Mouse (Mus musculus): ENCODE results near the gene Gm10840. TPM values are rescaled to one million over a fixed set of nuclear protein-coding genes. Genes with fewer than 3 reads are reported as not detected.

Gm10840 gene
- total and polyA plus RNA-seq, 2 experiments from 2014 or later: not detected

DNA sequence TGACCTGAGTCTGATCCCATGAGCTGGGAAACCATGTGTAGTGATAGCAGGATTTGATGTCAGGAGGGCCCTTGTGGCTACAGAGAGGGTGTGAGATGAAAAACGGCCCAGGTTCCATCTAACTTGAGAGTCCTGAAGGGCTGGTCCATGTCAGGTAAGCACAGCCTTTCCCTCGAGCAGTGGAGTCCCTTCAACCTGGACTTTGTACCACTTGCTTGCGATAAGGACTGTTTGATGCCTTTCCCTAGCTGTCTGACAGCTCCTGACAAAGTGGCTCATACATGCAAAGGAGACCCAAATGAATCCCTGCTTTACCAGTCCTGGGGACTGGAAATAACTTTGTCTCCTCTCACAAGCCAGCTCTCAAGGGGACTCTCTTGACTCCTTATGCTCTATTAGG lies 9.4 kb upstream of the Gm10840 start:
- no peaks in the 10 kb centered on the region for H3K27me3 ChIP-seq (ENCODE audit: control insufficient read depth, insufficient read depth, low read length)
- H3K4me2 ChIP-seq (ENCODE audit: low read depth, low read length): no peak overlapping the region
- H3K27ac ChIP-seq (ENCODE audit: low read depth): no peak overlapping the region
- no peak for DNase-seq (ENCODE audit: low spot score)
- no peak for TF ChIP-seq CTCF (IDR thresholded peaks at IDR 0.05; ENCODE audit: low read depth)
- TF ChIP-seq EP300 (IDR thresholded peaks at IDR 0.05; ENCODE audit: low read depth): no peak
- H3K36me3 ChIP-seq (replicated peaks; ENCODE audit: control insufficient read depth, insufficient read depth, low read length): peaks cover 90% of the 10 kb centered on the region
- no peak for ATAC-seq (ENCODE audit: insufficient read depth, low read depth)
- WGBS: 79% methylated on average over 3 of the region's 3 CpGs
- no peaks in the 10 kb centered on the region for H3K4me1 ChIP-seq (ENCODE audit: control insufficient read depth, insufficient read depth)
- H3K4me3 ChIP-seq (ENCODE audit: low read depth, low read length): no peak overlapping the region
- no peak overlapping the region for H3K9ac ChIP-seq (replicated peaks; ENCODE audit: low read depth, low read length)
- no peaks in the 10 kb centered on the region for H3K9me3 ChIP-seq (replicated peaks; ENCODE audit: control insufficient read depth, low read length)

DNA sequence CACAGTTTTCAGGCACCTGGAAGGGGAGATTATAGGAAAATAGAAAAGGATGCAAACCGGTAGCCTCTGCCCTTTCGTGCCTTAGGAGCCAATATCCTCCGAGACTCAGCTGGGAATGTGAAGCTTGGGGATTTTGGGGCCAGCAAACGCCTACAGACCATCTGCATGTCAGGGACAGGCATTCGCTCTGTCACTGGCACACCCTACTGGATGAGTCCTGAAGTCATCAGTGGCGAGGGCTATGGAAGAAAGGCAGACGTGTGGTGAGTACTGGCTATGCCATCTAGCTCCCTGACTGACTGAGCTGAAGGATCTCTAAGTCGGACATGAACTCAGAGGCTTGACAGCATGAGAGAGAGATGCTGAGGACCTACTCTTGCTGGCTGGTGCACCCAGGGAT lies 8.5 kb upstream of the Gm10840 start:
- WGBS: 78% methylated on average over 8 of the region's 8 CpGs
- no peak for ATAC-seq (ENCODE audit: insufficient read depth, low read depth)

DNA sequence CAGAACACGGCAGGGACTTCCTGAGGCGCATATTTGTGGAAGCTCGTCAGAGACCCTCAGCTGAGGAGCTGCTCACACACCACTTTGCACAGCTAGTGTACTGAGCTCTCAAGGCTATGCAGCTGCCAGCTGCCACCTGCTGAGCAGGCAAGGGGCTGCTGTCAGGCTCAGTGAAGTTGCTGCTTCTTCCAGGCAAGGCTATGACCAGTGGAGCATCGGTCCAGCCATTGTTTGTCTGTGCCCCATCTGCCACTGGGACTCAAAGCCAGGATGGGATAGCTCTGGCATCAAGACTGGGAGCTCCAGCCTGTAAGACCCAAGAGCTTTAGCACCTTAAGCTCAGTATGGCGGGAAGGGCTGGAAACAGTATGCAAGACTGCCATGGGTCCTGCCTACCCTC lies 6.6 kb upstream of the Gm10840 start:
- 80% methylated on average over 5 of the region's 5 CpGs for WGBS
- H3K4me2 ChIP-seq (ENCODE audit: low read depth, low read length): no peak overlapping the region

More for the DNA sequence above, 8.5 kb upstream of the Gm10840 start:
- Histone ChIP-seq H3K27me3 (ENCODE audit: control insufficient read depth, insufficient read depth, low read length) (no peaks in the 10 kb centered on the region), H3K4me1 (ENCODE audit: control insufficient read depth, insufficient read depth) (no peaks in the 10 kb centered on the region), H3K36me3 (replicated peaks; ENCODE audit: control insufficient read depth, insufficient read depth, low read length) (peaks cover 94% of the 10 kb centered on the region), H3K27ac (ENCODE audit: low read depth) (no peak overlapping the region), H3K9ac (replicated peaks; ENCODE audit: low read depth, low read length) (no peak overlapping the region), H3K4me3 (ENCODE audit: low read depth, low read length) (no peak overlapping the region), H3K4me2 (ENCODE audit: low read depth, low read length) (no peak overlapping the region), H3K9me3 (replicated peaks; ENCODE audit: control insufficient read depth, low read length) (no peaks in the 10 kb centered on the region)
- no peak for DNase-seq (ENCODE audit: low spot score)
- TF ChIP-seq CTCF (IDR thresholded peaks at IDR 0.05; ENCODE audit: low read depth) (no peak), EP300 (IDR thresholded peaks at IDR 0.05; ENCODE audit: low read depth) (no peak)

DNA sequence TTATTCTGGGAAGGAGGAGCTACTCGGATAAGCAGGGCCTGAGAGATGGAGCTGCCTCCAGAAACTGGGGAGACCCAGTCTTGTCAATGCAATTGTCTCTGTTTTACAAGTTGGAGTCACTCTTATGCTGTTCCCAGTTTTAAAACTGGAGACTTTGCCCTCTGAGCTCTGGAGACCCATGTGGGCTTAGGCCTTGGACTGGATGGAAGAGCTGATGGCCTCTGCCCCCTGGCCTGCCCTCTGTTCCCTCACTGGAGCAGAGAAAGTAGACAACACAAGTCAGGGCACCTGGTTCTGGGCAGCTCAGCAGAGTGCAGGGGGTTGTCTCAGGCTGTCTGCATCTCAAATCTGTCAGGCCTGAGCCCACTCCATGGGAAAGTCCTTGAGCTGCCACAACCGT lies 5.9 kb upstream of the Gm10840 start:
- no peak for ATAC-seq (ENCODE audit: insufficient read depth, low read depth)
- H3K27ac ChIP-seq (ENCODE audit: low read depth): no peak overlapping the region
- no peak overlapping the region for H3K9ac ChIP-seq (replicated peaks; ENCODE audit: low read depth, low read length)

More for the DNA sequence above, 6.6 kb upstream of the Gm10840 start:
- no peak overlapping the region for H3K27ac ChIP-seq (ENCODE audit: low read depth)
- TF ChIP-seq EP300 (IDR thresholded peaks at IDR 0.05; ENCODE audit: low read depth) (no peak), CTCF (IDR thresholded peaks at IDR 0.05; ENCODE audit: low read depth) (no peak)
- peaks cover 75% of the 10 kb centered on the region for H3K36me3 ChIP-seq (replicated peaks; ENCODE audit: control insufficient read depth, insufficient read depth, low read length)
- no peaks in the 10 kb centered on the region for H3K9me3 ChIP-seq (replicated peaks; ENCODE audit: control insufficient read depth, low read length)
- H3K27me3 ChIP-seq (ENCODE audit: control insufficient read depth, insufficient read depth, low read length): no peaks in the 10 kb centered on the region
- H3K9ac ChIP-seq (replicated peaks; ENCODE audit: low read depth, low read length): no peak overlapping the region
- no peaks in the 10 kb centered on the region for H3K4me1 ChIP-seq (ENCODE audit: control insufficient read depth, insufficient read depth)
- no peak for ATAC-seq (ENCODE audit: insufficient read depth, low read depth)
- DNase-seq (ENCODE audit: low spot score): no peak
- H3K4me3 ChIP-seq (ENCODE audit: low read depth, low read length): no peak overlapping the region

DNA sequence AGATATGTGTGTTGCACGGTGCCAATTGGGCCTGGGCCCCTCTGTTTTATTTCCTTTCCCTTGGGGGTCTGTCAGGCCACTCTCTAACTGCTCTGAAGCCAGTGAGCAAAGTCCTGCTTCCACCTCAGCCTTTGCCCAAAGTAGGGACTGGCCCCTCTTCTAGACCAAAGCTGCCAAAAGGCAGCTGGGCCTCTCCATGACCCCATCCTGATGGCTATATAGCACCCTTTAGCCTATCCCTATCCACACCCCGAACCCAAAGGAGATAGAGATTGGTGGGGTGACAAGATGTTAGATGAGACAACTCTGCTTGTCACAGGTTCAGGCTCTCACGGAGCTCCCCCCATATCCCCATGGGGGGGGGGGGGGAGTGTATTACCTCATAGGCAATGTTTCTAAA lies 4.9 kb upstream of the Gm10840 start:
- H3K9ac ChIP-seq (replicated peaks; ENCODE audit: low read depth, low read length): no peak overlapping the region
- H3K36me3 ChIP-seq (replicated peaks; ENCODE audit: control insufficient read depth, insufficient read depth, low read length): peaks cover 59% of the 10 kb centered on the region
- no peak for DNase-seq (ENCODE audit: low spot score)

More for the DNA sequence above, 5.9 kb upstream of the Gm10840 start:
- Histone ChIP-seq H3K4me2 (ENCODE audit: low read depth, low read length) (no peak overlapping the region), H3K36me3 (replicated peaks; ENCODE audit: control insufficient read depth, insufficient read depth, low read length) (peaks cover 68% of the 10 kb centered on the region), H3K4me3 (ENCODE audit: low read depth, low read length) (no peak overlapping the region), H3K4me1 (ENCODE audit: control insufficient read depth, insufficient read depth) (no peaks in the 10 kb centered on the region), H3K27me3 (ENCODE audit: control insufficient read depth, insufficient read depth, low read length) (no peaks in the 10 kb centered on the region), H3K9me3 (replicated peaks; ENCODE audit: control insufficient read depth, low read length) (no peaks in the 10 kb centered on the region)
- 61% methylated on average over 2 of the region's 2 CpGs for WGBS
- DNase-seq (ENCODE audit: low spot score): no peak
- TF ChIP-seq CTCF (IDR thresholded peaks at IDR 0.05; ENCODE audit: low read depth) (no peak), EP300 (IDR thresholded peaks at IDR 0.05; ENCODE audit: low read depth) (no peak)

DNA sequence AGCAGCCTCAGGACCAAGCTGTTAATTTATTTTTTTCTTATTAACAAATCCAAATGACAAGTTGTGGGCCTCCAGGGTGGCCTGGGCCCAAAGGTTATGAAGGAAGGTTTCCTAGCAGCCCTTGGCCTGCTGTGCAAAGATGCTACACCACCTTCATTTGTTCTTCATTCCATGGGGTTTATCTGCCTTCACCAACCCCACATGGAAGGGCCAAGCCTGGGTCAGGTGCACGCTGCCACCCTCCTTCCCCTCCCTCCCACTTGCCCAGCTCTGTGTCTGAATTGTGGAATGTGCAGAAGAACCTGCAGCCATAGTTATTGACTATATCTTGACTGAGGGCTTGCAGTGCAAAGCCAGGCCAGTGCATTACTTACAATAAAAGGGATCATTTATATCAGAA lies 4.4 kb upstream of the Gm10840 start:
- 77% methylated on average over 1 of the region's 1 CpGs for WGBS
- no peak for TF ChIP-seq EP300 (IDR thresholded peaks at IDR 0.05; ENCODE audit: low read depth)
- TF ChIP-seq CTCF (IDR thresholded peaks at IDR 0.05; ENCODE audit: low read depth): no peak
- no peaks in the 10 kb centered on the region for H3K9me3 ChIP-seq (replicated peaks; ENCODE audit: control insufficient read depth, low read length)
- H3K9ac ChIP-seq (replicated peaks; ENCODE audit: low read depth, low read length): no peak overlapping the region
- H3K4me3 ChIP-seq (ENCODE audit: low read depth, low read length): no peak overlapping the region
- no peak for DNase-seq (ENCODE audit: low spot score)
- H3K27me3 ChIP-seq (ENCODE audit: control insufficient read depth, insufficient read depth, low read length): no peaks in the 10 kb centered on the region
- peaks cover 54% of the 10 kb centered on the region for H3K36me3 ChIP-seq (replicated peaks; ENCODE audit: control insufficient read depth, insufficient read depth, low read length)
- H3K4me2 ChIP-seq (ENCODE audit: low read depth, low read length): no peak overlapping the region
- no peak overlapping the region for H3K27ac ChIP-seq (ENCODE audit: low read depth)
- H3K4me1 ChIP-seq (ENCODE audit: control insufficient read depth, insufficient read depth): no peaks in the 10 kb centered on the region
- no peak for ATAC-seq (ENCODE audit: insufficient read depth, low read depth)

More for the DNA sequence above, 4.9 kb upstream of the Gm10840 start:
- H3K4me1 ChIP-seq (ENCODE audit: control insufficient read depth, insufficient read depth): no peaks in the 10 kb centered on the region
- TF ChIP-seq EP300 (IDR thresholded peaks at IDR 0.05; ENCODE audit: low read depth) (no peak), CTCF (IDR thresholded peaks at IDR 0.05; ENCODE audit: low read depth) (no peak)
- no peak overlapping the region for H3K27ac ChIP-seq (ENCODE audit: low read depth)
- H3K27me3 ChIP-seq (ENCODE audit: control insufficient read depth, insufficient read depth, low read length): no peaks in the 10 kb centered on the region
- no peaks in the 10 kb centered on the region for H3K9me3 ChIP-seq (replicated peaks; ENCODE audit: control insufficient read depth, low read length)
- ATAC-seq (ENCODE audit: insufficient read depth, low read depth): no peak
- 55% methylated on average over 3 of the region's 3 CpGs for WGBS
- no peak overlapping the region for H3K4me3 ChIP-seq (ENCODE audit: low read depth, low read length)
- H3K4me2 ChIP-seq (ENCODE audit: low read depth, low read length): no peak overlapping the region

All from heart, postnatal 0 days (tissue).